Mouse (Mus musculus): ENCODE data around the gene Bfar. TPM values are rescaled to one million over a fixed set of nuclear protein-coding genes. Genes with fewer than 3 reads are reported as not detected.
"Not testable (repeated sequence)": the region's sequence is repeated elsewhere in the genome, so short reads cannot be mapped to it uniquely, and the experiment has no call there.

Gene Bfar
- total RNA-seq (2021) = 10 to 100 TPM; 28.2 to 34.2 TPM
- long read RNA-seq, experiment 1, transcript Bfar-201 (8 exons, 3,003 nt) = major isoform, 42 of 64 reads
- long read RNA-seq, experiment 1, partial matches to known transcripts = 5 of 64 reads
- long read RNA-seq, experiment 1, other reads (novel, unspliced or antisense) = 17 of 64 reads
- long read RNA-seq, experiment 2, transcript Bfar-201 (8 exons, 3,003 nt) = major isoform, 61 of 84 reads
- long read RNA-seq, experiment 2, partial matches to known transcripts = 3 of 84 reads
- long read RNA-seq, experiment 2, other reads (novel, unspliced or antisense) = 20 of 84 reads

DNA sequence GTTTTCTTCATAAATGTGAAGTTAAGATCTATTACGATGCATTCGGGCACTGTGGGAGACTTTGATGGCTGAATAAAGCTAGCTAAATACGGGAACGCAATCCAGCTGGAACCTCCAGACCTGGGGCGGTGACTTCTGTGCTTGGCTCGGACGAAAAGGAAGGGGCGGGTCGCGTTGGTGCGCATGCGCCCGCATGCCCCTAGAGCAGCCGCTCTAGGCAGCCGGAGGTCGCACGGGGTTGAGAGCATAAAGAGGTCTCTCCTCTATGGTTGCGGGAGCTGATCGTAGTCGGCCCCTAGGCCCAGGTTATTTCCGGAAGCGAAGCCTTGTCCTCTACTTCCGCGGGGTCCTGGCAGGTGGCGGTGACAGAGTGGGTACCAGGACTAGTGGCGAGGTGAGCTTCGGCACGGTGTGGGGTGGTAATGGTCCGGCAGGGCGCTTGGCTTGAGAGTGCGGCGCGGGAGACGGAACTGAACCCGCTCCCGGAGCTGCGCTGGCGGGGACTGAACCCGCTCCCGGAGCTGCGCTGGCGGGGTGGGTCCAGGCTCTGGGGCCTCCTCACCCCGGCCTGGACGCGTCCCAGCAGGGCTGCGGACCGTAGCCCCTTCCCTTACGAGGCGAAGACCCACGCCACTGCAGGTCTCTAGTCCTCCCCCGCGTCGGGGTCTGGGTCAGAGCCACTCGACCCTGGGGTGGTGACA, at the start of gene Bfar, which contains the start of gene 3110001I22Rik:
Gene Bfar, plus strand, starts transcription at position 174 of the 701 bp plus-strand sequence.
Gene 3110001I22Rik, plus strand, starts transcription at position 245 of the 701 bp plus-strand sequence.
- intact Hi-C loops (cut with DNase I; ENCODE audit: low total_unique reads) = no loop called here
- DNase-seq = peak; percentile 91

GRCm38 (mm10) chr16:13628345-13628744, 43.3 kb upstream of the Bfar start:
- intact Hi-C loops (cut with DNase I; ENCODE audit: low total_unique reads) = loop anchor here (5.0 to 10.0 kb wide), 2 partner anchors 96 to 514 kb away; no protein-coding TSS in a partner anchor
- no peak for DNase-seq

DNA sequence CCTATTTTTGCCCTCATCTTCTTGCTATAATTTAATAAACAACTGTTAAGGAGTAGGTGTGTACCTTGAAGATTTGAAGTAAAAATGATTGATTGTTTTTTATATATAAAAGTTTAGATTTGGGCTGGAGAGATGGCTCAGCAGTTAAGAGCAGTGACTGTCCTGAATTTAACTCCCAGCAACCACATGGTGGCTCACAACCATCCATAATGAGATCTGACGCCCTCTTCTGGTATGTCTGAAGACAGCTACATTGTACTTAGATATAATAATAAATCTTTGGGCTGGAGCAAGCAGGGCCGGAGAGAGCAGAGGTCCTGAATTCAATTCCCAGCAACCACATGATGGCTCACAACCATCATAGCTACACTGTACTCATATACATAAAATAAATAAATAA, 33.5 kb upstream of the Bfar start:
- DNase-seq; intact Hi-C loops (cut with DNase I; ENCODE audit: low total_unique reads): not testable (repeated sequence)

DNA sequence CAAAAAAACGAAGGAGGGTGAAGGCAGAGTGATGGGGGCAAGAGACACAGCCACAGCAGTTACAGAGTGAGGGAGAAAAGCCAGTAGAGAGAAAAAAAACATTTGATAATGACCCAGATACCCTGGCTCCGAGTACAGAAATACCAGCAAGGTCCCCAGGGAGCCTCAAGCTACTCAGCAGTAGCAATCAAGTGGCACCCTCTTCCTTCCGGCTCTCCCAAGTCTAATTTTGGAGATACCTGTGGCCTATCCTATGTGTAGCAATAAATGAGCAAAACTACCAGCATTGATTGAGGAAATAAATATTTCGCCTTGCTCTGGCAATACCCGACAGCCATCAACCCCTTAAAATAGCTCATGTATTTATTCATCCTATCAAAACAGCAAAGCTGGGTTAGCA, 32.1 kb upstream of the Bfar start:
- intact Hi-C loops (cut with DNase I; ENCODE audit: low total_unique reads) = no loop called here
- no peak for DNase-seq

DNA sequence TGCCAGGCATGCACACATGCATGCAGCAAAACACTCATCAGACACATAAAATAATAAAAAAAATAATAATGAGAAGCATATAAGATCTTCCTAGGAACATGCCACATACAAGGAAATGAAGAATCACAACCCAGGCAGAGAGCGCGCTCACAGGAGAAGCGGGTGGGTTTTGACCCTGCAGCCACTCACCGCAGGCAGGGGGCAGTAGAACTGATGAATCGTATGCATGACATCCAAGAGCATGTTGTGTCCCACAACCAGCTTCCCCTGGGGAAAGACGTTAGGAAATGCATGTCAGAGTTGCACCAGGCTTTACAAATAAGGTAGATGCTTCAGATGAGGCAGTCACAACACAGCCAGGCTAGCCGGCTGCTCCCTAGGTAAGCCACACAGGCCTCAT, 31.6 kb upstream of the Bfar start:
- DNase-seq = peak; percentile 5
- intact Hi-C loops (cut with DNase I; ENCODE audit: low total_unique reads) = no loop called here

DNA sequence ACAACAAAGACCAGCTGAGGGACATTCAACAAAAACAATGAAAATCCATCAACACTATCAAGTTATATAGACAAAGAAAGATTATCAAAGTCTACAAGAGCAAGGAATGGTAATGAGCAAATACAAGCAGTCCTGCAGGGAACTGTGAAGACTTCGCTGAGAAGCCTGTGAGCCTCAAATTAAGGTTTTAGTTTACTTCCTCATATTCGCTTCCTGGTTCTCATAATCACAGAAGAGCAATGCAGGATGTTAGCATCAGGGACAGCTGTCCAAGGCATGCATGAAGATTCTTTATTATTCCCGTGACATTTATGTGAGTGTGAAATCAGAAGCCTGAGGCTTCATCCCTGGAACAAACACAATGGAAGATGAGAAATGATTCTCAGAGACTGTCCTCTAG, 27.2 kb upstream of the Bfar start:
- intact Hi-C loops (cut with DNase I; ENCODE audit: low total_unique reads) = no loop called here
- no peak for DNase-seq

DNA sequence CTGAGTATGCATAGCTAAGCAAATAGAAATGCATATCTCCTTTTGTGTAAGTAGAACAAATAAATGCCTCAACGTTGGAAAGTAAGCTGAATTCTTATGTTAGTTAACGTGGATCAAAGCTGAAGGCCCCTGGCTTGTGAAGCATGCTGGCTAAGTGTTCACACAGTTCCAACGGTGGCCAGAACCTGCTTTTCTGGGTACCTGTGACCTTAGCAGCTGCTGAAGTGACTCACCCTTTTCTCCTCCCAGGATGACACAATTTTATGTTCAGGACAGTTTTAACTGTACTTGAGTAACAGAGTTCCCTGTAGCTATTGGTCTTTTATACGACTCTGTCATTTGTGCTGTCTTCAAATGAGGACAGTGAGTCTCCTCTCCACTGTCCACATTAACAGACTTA, 25.7 kb upstream of the Bfar start:
- intact Hi-C loops (cut with DNase I; ENCODE audit: low total_unique reads) = no loop called here

GRCm38 (mm10) chr16:13658886-13659285, 12.8 kb upstream of the Bfar start:
- no peak for DNase-seq
- intact Hi-C loops (cut with DNase I; ENCODE audit: low total_unique reads) = no loop called here

More for the DNA sequence above, 25.7 kb upstream of the Bfar start:
- no peak for DNase-seq

GRCm38 (mm10) chr16:13660736-13661135, 10.9 kb upstream of the Bfar start:
- intact Hi-C loops (cut with DNase I; ENCODE audit: low total_unique reads) = no loop called here

GRCm38 (mm10) chr16:13667878-13668343, 3.7 kb upstream of the Bfar start, which contains the start of gene Parn:
Gene Parn (minus strand): TSS chr16:13668170.
- peak; percentile 93 for DNase-seq
- intact Hi-C loops (cut with DNase I; ENCODE audit: low total_unique reads) = no loop called here

More at GRCm38 (mm10) chr16:13660736-13661135, 10.9 kb upstream of the Bfar start:
- no peak for DNase-seq

DNA sequence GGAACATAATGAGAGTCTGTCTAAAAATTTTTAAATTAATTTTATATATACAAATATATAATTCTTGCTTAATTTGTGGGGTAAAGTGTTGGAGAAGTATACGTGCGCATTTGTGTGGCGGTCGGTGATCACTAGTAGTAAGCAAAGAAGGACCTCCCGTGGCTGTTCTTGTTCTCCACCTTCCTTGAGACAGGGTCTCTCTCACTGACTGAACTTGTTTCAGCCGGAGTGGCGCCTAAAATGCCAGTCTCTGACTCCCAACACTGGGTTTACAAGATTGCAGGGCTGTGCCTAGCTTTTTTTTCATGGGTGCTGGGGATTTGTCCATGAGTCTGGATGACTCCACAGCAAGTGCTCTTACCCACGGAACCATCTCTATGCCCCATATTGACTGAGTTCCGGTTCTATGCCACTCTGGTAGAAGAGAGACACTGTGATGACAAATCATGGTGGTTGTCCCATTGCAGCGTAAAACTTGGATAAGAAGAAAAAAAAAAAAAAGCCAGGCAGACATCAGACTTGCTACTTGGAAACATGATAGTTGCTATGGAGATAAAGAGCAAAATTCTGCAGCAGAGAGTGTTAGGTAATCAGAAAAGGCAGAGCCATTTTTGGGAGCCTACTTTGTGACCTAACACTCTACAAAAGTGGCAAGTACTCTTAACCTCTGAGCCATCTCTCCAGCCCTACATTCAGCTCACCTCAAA, 3.1 kb upstream of the Bfar start:
- intact Hi-C loops (cut with DNase I; ENCODE audit: low total_unique reads) = no loop called here
- no peak for DNase-seq

GRCm38 (mm10) chr16:13669282-13669681, 2.4 kb upstream of the Bfar start:
- DNase-seq = no peak
- intact Hi-C loops (cut with DNase I; ENCODE audit: low total_unique reads) = no loop called here

DNA sequence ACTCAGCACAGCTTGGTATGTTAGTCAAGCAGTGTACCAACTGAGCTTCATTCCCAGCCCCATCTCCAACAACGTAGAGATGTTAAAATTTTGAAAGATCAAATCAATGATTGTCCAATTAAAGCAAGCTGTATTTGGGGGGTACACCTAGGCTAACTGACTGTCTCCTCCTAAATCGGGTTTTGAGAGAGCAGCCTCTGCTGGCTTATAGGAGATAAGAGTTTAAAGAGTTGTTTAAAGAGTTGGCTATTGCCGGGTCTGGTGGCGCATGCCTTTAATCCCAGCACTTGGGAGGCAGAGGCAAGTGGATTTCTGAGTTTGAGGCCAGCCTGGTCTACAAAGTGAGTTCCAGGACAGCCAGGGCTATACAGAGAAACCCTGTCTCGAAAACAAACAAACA, 762 bp upstream of the Bfar start:
- DNase-seq; intact Hi-C loops (cut with DNase I; ENCODE audit: low total_unique reads): not testable (repeated sequence)

- intact Hi-C loops (cut with DNase I; ENCODE audit: low total_unique reads) = no loop called here
- DNase-seq = peak; percentile 72
Measured at GRCm38 (mm10) chr16:13672386-13672898, 784 bp downstream of the Bfar start.

DNA sequence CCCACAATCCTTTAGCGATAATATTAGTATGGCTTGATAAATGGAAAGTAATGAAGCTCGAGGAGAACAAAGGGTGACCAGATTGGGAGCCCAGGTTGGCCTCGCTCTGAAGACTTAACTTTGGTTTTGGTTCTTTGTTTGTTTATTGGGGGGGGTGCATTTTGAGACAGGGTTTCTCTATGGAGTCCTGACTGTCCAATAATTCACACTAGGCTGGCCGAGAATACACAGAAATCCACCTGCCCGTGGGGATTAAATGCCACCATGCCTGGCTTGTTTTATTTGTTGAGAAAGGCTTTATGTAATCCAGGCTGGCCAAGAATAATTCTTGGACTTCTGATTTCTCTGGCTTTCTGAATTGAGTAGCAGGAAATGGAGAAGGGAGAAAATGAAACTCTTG, 1.5 kb downstream of the Bfar start:
- intact Hi-C loops (cut with DNase I; ENCODE audit: low total_unique reads) = no loop called here
- no peak for DNase-seq

DNA sequence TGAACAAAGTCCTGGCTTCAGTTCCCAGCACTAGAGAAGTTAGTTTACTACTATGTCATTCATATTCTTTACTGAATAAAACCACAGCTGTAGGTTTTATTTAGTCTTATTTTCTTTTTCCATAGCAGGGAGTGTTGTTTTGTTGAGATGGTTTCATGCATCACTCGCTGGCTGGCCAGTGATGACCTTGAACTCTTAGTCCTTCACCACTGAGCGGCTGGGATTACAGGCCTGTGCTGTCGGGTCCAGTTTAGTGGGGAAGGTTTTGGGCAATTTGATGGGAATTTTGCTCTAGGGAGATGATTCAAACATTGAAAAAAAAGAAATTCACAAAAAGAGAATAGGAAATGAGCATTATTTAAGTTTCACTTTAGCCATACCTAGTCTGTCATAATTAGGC, 2.9 kb downstream of the Bfar start:
- intact Hi-C loops (cut with DNase I; ENCODE audit: low total_unique reads) = no loop called here
- DNase-seq = no peak

GRCm38 (mm10) chr16:13678601-13679319, 7.1 kb downstream of the Bfar start:
- DNase-seq = no peak
- intact Hi-C loops (cut with DNase I; ENCODE audit: low total_unique reads) = no loop called here

DNA sequence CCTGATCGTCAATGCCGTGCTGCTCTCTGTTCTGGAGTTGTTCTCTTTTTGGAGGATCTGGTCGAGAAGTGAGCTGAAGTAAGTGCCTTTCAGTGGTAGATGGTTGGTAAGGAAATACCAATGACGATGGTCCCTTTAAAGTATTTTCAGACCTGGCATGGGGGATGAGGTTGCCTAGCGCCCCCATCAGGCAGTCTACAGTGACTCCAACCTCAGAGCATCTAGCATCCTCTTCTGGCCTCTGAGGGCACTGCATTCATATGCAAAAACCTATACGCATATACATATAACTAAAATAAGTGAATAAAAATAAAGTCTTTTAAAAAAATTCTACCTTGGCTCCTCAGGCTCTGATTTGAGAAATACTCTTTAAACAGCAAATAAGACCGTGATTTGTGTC, 27.3 kb downstream of the Bfar start:
- intact Hi-C loops (cut with DNase I; ENCODE audit: low total_unique reads) = no loop called here

GRCm38 (mm10) chr16:13702184-13702583, 30.5 kb downstream of the Bfar start:
- intact Hi-C loops (cut with DNase I; ENCODE audit: low total_unique reads) = no loop called here

More for the DNA sequence above, 27.3 kb downstream of the Bfar start:
- no peak for DNase-seq

More at GRCm38 (mm10) chr16:13702184-13702583, 30.5 kb downstream of the Bfar start:
- DNase-seq = no peak
